Mouse (Mus musculus) intestine, embryonic 15.5 days (tissue): ENCODE data around the gene Ssr2. TPM values are rescaled to one million over a fixed set of nuclear protein-coding genes. Genes with fewer than 3 reads are reported as not detected.
"Not testable (repeated sequence)": the region's sequence is repeated elsewhere in the genome, so short reads cannot be mapped to it uniquely, and the experiment has no call there.

Source experiments
- ATAC-seq: fragments of 200-750 bp; cut with Nextera tagmentation; 2 replicates; pipeline ENCODE4 v1.8.0; 2017; ENCODE audit warnings: moderate TSS enrichment, moderate library complexity
- H3K27ac ChIP-seq: fragments of 300-500 bp; sonication (generic); 2 replicates; pipeline ENCODE4 v1.5.1; 2015; ENCODE audit warnings: mild to moderate bottlenecking, inconsistent platforms
- H3K27me3 ChIP-seq: fragments of 300-500 bp; sonication (generic); replicated peaks from 2 replicates; pipeline ENCODE4 v1.6.1; 2015; ENCODE audit warnings: inconsistent platforms
- H3K36me3 ChIP-seq: fragments of 300-500 bp; sonication (generic); 2 replicates; pipeline ENCODE4 v1.6.1; 2015; ENCODE audit warnings: inconsistent platforms
- H3K4me1 ChIP-seq: fragments of 300-500 bp; sonication (generic); replicated peaks from 2 replicates; pipeline ENCODE4 v1.6.1; 2015; ENCODE audit warnings: inconsistent platforms
- H3K4me2 ChIP-seq: fragments of 300-500 bp; sonication (generic); replicated peaks from 2 replicates; pipeline ENCODE4 v1.6.1; 2015; ENCODE audit warnings: mild to moderate bottlenecking, inconsistent platforms
- H3K4me3 ChIP-seq: fragments of 300-500 bp; sonication (generic); replicated peaks from 2 replicates; pipeline ENCODE4 v1.5.1; 2015; ENCODE audit warnings: inconsistent platforms
- H3K9ac ChIP-seq: fragments of 300-500 bp; sonication (generic); 2 replicates; pipeline ENCODE4 v1.6.1; 2015; ENCODE audit warnings: inconsistent platforms
- H3K9me3 ChIP-seq: fragments of 300-500 bp; sonication (generic); 2 replicates; pipeline ENCODE4 v1.6.1; 2016; ENCODE audit warnings: inconsistent platforms
- WGBS: fragments of 180-500 bp; shearing (Covaris S2); methylation state at CpG from one replicate; pipeline ENCODE4 v1.1.7; 2015; 5-methylcytosine and 5-hydroxymethylcytosine counted together
- polyA plus RNA-seq: library from polyadenylated mRNA; unstranded; fragments of >200 nt; fragmentation: Nextera tagmentation; extraction: Ambion mirVana; gene quantifications from 2 replicates; pipeline ENCODE4 v1.2.1, GENCODE M21; 2015

The Ssr2 gene
- polyA plus RNA-seq, 1 experiment from 2014 or later: 338 TPM

DNA sequence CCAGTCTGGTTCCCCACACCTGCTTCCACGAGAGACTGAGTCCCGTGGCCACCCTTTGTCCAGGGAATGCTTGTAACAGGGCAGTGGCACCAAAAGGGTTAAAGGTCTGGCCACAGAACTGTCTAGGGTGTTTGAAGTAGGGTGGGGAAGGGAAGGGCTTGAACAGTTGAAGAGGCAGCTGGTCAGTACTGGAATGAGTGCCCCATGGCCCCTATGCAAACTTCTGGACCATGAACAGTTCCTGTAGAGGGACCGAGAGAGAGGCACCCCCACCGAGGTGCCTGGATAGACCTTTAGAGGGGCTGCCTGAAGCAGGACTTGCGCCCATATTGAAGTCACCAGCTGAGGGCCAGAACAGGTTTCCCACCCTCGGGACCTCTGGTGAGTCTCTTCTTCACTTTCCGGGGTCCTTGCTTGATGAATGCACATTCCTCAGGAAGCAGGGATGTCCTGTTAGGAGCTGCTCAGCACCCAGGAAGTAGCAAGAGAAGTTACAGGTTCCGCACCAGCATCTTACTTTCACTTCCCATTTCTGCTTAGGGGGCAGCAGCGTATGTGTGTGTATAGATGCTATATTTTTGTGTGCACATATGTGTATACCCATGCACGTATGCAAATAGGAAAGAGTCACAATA is 17.4 kb downstream of the Ssr2 start:
- H3K9me3 ChIP-seq: no peaks in the 10 kb centered on the region
- peak overlapping the region; percentile 15; the same call in 1 of the 2 replicates for H3K4me2 ChIP-seq
- no peak overlapping the region for H3K27ac ChIP-seq

DNA sequence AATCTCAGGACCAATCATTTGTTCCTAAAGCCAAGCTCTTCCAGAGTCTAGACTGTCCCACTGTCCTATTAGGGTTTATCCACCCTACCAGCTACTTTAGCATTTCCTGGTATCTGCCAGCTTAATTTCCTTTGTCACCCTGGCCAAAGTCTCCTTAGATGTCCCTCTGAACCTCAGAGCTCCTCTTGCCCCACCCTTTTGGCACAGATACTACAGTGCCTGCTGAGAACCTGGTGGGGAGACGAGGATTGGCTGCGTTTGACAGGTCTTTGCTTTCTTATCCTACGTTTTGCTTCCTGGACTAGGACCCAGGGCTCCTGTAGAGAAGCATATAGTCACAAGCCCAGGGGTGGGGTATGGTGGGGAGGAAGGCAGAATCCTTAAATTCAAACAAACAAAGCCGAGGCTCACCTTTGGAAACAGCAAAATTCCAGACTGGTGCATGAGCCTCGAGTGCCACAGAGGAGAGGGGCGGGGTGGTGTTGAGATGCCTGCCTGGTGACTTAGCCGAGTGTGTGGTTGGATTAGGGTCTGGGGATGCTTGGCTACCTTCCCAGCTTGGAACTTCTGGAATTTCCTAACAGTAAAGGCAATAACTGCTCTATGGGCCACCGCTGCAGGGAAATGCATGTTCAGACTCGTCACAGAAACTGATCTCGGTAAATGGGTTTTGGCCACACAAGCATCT is 18.4 kb downstream of the Ssr2 start:
- H3K9ac ChIP-seq: no peak overlapping the region
- peak; percentile 75 for ATAC-seq
- peak overlapping the region; percentile 34; the same call in 1 of the 2 replicates for H3K4me2 ChIP-seq
- peaks cover 23% of the 10 kb centered on the region for H3K4me1 ChIP-seq
- H3K4me3 ChIP-seq: no peak overlapping the region
- peak overlapping the region; percentile 20 for H3K27ac ChIP-seq
- H3K9me3 ChIP-seq: no peaks in the 10 kb centered on the region
- WGBS: 37% methylated on average over 10 of the region's 10 CpGs
- no peaks in the 10 kb centered on the region for H3K36me3 ChIP-seq
- no peaks in the 10 kb centered on the region for H3K27me3 ChIP-seq

More for the DNA sequence above, 17.4 kb downstream of the Ssr2 start:
- Histone ChIP-seq H3K27me3 (no peaks in the 10 kb centered on the region), H3K4me3 (no peak overlapping the region), H3K9ac (no peak overlapping the region), H3K36me3 (peaks cover 5% of the 10 kb centered on the region), H3K4me1 (peaks cover 23% of the 10 kb centered on the region)
- peak; percentile 37; the same call in 1 of the 2 replicates for ATAC-seq
- WGBS: 67% methylated on average over 10 of the region's 10 CpGs

DNA sequence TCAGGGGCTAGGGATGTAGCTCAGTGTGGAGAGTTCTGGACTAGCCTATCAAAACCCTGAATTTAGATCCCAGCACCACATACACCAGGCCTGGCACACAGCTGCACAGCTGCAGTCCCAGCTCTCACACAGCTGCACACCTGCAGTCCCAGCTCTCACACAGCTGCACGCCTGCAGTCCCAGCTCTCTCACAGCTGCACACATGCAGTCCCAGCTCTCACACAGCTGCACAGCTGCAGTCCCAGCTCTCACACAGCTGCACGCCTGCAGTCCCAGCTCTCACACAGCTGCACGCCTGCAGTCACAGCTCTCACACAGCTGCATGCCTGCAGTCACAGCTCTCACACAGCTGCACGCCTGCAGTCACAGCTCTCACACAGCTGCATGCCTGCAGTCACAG is 20.9 kb downstream of the Ssr2 start:
- not testable (repeated sequence) for ATAC-seq, H3K4me2 ChIP-seq, H3K36me3 ChIP-seq, H3K9me3 ChIP-seq, H3K27me3 ChIP-seq, H3K4me3 ChIP-seq, H3K9ac ChIP-seq, H3K27ac ChIP-seq
- H3K4me1 ChIP-seq: peaks cover 20% of the 10 kb centered on the region
- WGBS: 87% methylated on average over 4 of the region's 4 CpGs

DNA sequence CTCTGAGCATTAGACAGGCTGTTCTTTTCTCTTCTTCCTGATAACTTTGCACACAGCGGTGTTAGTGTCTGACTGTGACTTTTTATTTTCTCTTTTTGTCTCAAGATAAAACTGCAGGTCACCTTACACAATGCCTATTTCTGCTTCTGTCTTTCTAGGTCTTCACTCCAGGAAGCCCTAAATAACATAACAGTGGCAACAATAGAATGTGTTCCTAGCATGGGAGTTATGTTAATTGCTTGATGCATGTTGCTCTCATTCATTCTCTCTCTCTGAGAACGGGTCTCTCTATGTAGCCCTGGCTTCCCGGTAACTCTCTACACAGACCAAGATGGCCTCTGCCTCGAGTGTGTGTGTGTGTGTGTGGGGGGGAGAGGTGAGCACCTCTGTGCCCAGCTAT is 26.8 kb downstream of the Ssr2 start:
- Histone ChIP-seq H3K4me3 (no peak overlapping the region), H3K9ac (no peak overlapping the region), H3K4me1 (peaks cover 4% of the 10 kb centered on the region; the same call in 1 of the 2 replicates), H3K27ac (no peak overlapping the region), H3K36me3 (no peaks in the 10 kb centered on the region), H3K4me2 (no peak overlapping the region), H3K9me3 (no peaks in the 10 kb centered on the region), H3K27me3 (no peaks in the 10 kb centered on the region)
- ATAC-seq: no peak
- 80% methylated on average over 4 of the region's 4 CpGs for WGBS

DNA sequence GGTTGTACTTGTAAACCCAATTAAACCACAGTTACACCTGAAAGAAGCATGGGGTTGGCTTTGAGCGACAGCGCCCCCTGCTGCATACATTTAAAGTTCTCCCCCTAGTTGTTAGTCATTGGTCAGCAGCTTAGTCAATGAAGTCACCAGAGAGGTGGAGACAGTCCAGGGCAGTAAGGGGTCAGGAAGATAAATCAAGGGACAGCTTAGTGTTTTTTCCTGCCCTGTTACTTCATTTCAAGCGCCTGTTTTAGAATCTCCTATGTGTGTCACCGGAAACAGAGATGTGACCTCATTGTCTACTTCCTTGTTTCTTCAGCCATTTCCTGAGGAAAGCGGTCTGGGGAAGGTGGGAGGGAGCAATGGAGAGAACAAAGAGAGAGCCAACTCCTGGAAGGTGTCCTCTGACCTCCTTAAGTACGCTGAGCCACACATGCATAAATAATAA is 28.1 kb downstream of the Ssr2 start:
- Histone ChIP-seq H3K36me3 (no peaks in the 10 kb centered on the region), H3K27ac (no peak overlapping the region), H3K4me1 (peaks cover 7% of the 10 kb centered on the region; the same call in 1 of the 2 replicates), H3K27me3 (no peaks in the 10 kb centered on the region), H3K4me3 (no peak overlapping the region), H3K4me2 (no peak overlapping the region), H3K9me3 (no peaks in the 10 kb centered on the region), H3K9ac (no peak overlapping the region)
- 19% methylated on average over 6 of the region's 6 CpGs for WGBS
- ATAC-seq: peak; percentile 50

DNA sequence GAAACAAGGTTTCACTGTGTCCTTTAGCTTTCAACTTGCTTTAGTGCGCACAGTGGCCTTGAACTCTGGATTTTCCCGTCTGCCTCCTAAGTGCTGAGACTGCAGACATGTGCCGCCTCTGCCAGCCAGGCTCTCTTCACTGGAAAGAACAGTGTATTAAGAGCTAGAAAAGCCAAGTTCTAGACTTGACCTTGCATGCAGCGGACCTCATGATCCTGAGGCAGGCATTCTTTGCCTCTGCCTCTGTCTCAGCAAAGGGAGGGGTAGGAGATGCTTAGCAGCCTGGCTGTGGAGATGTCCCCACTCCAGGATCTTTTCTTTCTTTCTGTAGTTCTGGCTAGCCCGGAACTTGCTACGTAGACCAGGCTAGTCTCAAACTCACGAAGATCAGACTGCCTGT is 29.2 kb downstream of the Ssr2 start:
- Histone ChIP-seq H3K27ac (no peak overlapping the region), H3K9ac (no peak overlapping the region), H3K4me1 (peaks cover 7% of the 10 kb centered on the region; the same call in 1 of the 2 replicates), H3K27me3 (no peaks in the 10 kb centered on the region), H3K4me3 (no peak overlapping the region), H3K4me2 (no peak overlapping the region), H3K9me3 (no peaks in the 10 kb centered on the region), H3K36me3 (no peaks in the 10 kb centered on the region)
- no peak for ATAC-seq
- 86% methylated on average over 7 of the region's 7 CpGs for WGBS

DNA sequence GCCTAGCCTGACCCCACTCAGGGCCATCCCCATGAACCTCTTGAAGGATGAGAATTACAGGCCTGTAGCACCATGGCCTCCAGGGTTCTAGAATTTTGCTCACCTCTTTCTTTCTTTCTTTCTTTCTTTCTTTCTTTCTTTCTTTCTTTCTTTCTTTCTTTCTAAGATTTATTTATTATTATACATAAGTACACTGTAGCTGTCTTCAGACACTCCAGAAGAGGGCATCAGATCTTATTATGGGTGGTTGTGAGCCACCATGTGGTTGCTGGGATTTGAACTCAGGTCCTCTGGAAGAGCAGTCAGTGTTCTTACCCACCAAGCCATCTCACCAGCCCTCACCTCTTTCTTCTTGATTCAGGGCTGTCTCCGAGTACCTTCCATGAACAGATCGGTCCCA is 30.0 kb downstream of the Ssr2 start, which contains the start of gene Arhgef2:
TSS of gene Arhgef2 (plus strand) at position 301 of the 400 bp plus-strand sequence.
- 94% methylated on average over 2 of the region's 2 CpGs for WGBS
- not testable (repeated sequence) for ATAC-seq

DNA sequence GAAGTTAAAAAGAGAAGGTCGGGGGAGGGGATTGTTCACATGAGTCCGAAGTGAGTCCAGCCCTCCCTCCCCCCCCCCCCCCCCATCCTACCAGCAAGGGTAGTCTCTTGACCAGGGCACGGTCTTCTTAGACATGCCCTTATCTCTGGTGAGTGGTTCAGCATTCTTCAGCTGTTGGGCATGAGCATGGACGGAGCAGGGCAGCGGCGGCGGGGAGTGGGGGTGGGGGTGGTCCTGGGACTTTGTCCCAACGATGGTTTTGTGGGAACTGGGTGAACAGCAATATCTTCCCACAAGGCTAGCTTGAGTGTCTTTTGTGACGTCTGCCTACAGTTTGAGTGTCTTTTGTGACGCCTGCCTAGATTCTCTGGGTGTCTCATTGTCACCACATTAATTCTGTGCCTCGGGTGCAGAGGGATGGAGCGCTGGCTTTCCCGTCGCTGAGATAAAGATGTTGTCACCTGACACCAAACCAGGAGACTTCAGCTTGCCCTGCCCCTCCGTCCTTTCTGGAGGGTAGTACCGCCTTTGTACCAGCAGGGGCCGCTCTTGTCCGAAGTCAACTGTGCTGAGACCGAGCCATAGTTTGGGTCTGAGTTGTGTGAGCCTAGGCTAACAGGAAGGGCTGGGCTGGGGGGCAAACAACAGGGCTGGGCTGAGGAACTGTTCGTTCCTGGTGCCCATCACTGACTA is 31.5 kb downstream of the Ssr2 start:
- no peaks in the 10 kb centered on the region for H3K36me3 ChIP-seq
- H3K9ac ChIP-seq: peak overlapping the region; percentile 13; the same call in 1 of the 2 replicates
- peak; percentile 92 for ATAC-seq
- H3K27ac ChIP-seq: no peak overlapping the region
- peak overlapping the region; percentile 60 for H3K4me2 ChIP-seq
- H3K4me1 ChIP-seq: peaks cover 7% of the 10 kb centered on the region; the same call in 1 of the 2 replicates
- H3K27me3 ChIP-seq: no peaks in the 10 kb centered on the region
- H3K4me3 ChIP-seq: peak overlapping the region; percentile 17
- no peaks in the 10 kb centered on the region for H3K9me3 ChIP-seq
- WGBS: under 1% methylated on average over 20 of the region's 20 CpGs

More for the DNA sequence above, 30.0 kb downstream of the Ssr2 start, which contains the start of gene Arhgef2:
- not testable (repeated sequence) for H3K27me3 ChIP-seq, H3K4me1 ChIP-seq, H3K36me3 ChIP-seq, H3K27ac ChIP-seq, H3K4me3 ChIP-seq, H3K9me3 ChIP-seq, H3K9ac ChIP-seq
- H3K4me2 ChIP-seq: peak within 1 kb of the TSS; percentile 60; the same call in 1 of the 2 replicates

DNA sequence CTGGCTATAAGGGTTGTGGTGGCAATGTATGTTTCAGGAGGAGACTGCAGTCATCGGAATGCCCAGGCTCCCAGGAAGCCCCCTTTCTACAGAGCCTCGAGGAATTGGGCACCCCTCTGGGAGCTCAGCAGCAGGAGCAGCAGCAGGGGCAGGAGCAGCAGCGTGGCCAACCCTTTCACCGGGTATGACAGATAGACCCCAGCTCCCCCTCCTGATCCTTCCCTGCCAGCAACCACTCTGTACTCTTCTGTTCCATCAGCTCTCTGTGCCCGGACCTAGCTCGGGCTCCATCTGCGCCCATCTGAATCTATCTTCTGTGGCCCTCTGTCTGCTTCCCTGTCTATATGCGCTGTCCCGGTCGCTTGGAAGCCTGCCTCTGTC is 32.1 kb downstream of the Ssr2 start:
- no peak overlapping the region for H3K27ac ChIP-seq
- no peak overlapping the region for H3K9ac ChIP-seq
- peak overlapping the region; percentile 13; the same call in 1 of the 2 replicates for H3K4me3 ChIP-seq
- H3K27me3 ChIP-seq: no peaks in the 10 kb centered on the region
- ATAC-seq: peak; percentile 46; the same call in 1 of the 2 replicates
- peak overlapping the region; percentile 60 for H3K4me2 ChIP-seq
- no peaks in the 10 kb centered on the region for H3K9me3 ChIP-seq
- WGBS: 26% methylated on average over 10 of the region's 10 CpGs
- H3K4me1 ChIP-seq: peaks cover 7% of the 10 kb centered on the region; the same call in 1 of the 2 replicates
- H3K36me3 ChIP-seq: no peaks in the 10 kb centered on the region

DNA sequence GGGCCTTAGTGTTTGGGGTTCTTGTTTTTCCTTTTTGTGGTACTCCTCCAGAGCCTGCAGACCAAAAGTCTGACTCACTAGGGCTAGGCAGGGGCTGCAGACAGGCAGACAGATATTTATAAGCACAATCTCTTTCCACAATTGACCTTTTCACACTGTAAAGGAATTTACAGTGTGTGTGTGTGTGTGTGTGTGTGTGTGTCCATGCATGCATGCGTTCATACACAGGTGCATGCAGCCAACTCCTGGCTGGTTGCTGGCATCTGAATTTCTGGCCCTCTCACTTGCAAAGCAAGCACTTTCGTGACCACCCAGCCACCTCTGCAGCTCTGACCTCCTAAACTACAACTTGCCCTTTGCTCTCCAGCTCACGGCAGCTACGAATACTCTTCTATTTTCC is 33.4 kb downstream of the Ssr2 start:
- Histone ChIP-seq H3K4me3 (no peak overlapping the region), H3K36me3 (no peaks in the 10 kb centered on the region), H3K27me3 (no peaks in the 10 kb centered on the region), H3K9me3 (no peaks in the 10 kb centered on the region), H3K4me2 (no peak overlapping the region), H3K9ac (no peak overlapping the region), H3K4me1 (peaks cover 7% of the 10 kb centered on the region; the same call in 1 of the 2 replicates), H3K27ac (no peak overlapping the region)
- WGBS: 64% methylated on average over 4 of the region's 4 CpGs
- ATAC-seq: no peak

DNA sequence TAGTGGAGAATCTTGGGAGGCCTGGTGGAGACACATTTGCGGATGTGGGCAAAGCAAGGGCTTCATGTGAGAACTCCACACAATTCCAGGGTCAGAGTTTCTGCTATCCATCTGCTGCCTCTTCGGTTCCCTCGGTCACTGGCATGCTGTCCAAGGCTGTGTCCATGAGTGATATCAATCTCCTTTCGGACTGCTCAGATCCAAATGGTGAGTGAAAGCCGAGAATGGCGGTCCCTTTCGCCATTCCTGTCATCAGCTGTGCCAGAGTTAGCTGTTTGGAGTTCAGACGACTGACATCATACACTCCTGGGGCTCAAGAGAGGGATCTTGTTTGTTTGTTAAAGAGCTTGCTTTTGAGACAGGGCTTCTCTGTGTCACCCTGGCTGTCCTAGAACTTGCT is 38.7 kb downstream of the Ssr2 start:
- Histone ChIP-seq H3K4me1 (peaks cover 18% of the 10 kb centered on the region), H3K4me2 (no peak overlapping the region), H3K4me3 (no peak overlapping the region), H3K36me3 (no peaks in the 10 kb centered on the region), H3K9me3 (no peaks in the 10 kb centered on the region), H3K9ac (no peak overlapping the region), H3K27me3 (no peaks in the 10 kb centered on the region), H3K27ac (no peak overlapping the region)
- 78% methylated on average over 8 of the region's 8 CpGs for WGBS
- ATAC-seq: no peak

DNA sequence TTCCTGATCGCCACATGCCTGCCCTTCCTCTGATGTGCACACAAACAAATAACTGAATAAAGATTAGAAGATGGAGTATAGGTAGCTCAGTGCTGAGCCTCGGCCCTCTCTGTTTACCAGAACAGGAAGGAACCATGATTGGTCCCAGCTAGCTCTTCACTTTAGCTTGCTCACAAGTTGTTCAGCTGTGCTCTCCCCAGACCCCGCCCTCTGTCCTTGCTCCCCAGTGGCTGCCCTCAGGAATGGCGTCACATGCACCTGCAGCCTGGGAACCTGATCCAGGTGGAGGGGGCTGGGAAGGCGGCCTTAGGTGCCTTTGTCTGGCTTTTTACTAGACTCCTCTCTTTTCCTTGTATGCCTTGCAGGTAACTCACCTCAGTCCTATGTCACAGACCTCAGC is 39.4 kb downstream of the Ssr2 start:
- Histone ChIP-seq H3K4me3 (no peak overlapping the region), H3K36me3 (no peaks in the 10 kb centered on the region)

More for the DNA sequence above, 39.4 kb downstream of the Ssr2 start:
- H3K27ac ChIP-seq: 0 out of 2 replicates have a peak overlapping the region, but pooled peaks have one; percentile 32
- no peak overlapping the region for H3K4me2 ChIP-seq
- no peaks in the 10 kb centered on the region for H3K9me3 ChIP-seq
- 57% methylated on average over 5 of the region's 5 CpGs for WGBS
- no peak overlapping the region for H3K9ac ChIP-seq
- H3K4me1 ChIP-seq: peaks cover 18% of the 10 kb centered on the region
- ATAC-seq: peak; percentile 84
- no peaks in the 10 kb centered on the region for H3K27me3 ChIP-seq
